Mouse (Mus musculus) spleen, adult 2 months (tissue): ENCODE measurements at regions not wholly inside any gene's neighbourhood (a gene's known extent, or its start where the extent isn't known, plus 50 kb on each side); places are given as distances from the start of the nearest gene placed in this dataset.

Experiments
- CTCF ChIP-seq: fragments of 200-500 bp; IDR thresholded peaks from 2 replicates; pipeline ENCODE4 v1.5.1; 2011; ENCODE audit warnings: mild to moderate bottlenecking, inconsistent platforms; ENCODE audit not compliant: insufficient read depth, insufficient read length, insufficient replicate concordance; ENCODE audit errors: extremely low read depth
- POLR2A ChIP-seq: fragments of 200-500 bp; IDR thresholded peaks from 2 replicates; pipeline ENCODE4 v1.6.1; 2011; ENCODE audit warnings: low read depth, low read length, inconsistent platforms

- TF ChIP-seq CTCF: no peak
- no peak for TF ChIP-seq POLR2A
These were observed 321.5 kb upstream of the Zfp637 start for GRCm38 (mm10) chr6:117519466-117519865.
